Mouse (Mus musculus): ENCODE data around the gene Fgfr1op. TPM values are rescaled to one million over a fixed set of nuclear protein-coding genes. Genes with fewer than 3 reads are reported as not detected.

Fgfr1op gene
- 0.14 and 0.18 TPM in 2 replicates for polyA plus RNA-seq (2012; rRNA removed; ENCODE audit: low replicate concordance)

GRCm38 (mm10) chr17:8164701-8165607 is at the start of gene Fgfr1op:
Gene Fgfr1op, plus strand, starts transcription at chr17:8165501.

GRCm38 (mm10) chr17:8147439-8148316 is 17.6 kb upstream of the Fgfr1op start, which contains the start of the genes Gm49673 and Rnaset2a:
Gene Gm49673, minus strand, starts transcription at chr17:8147788.
Gene Rnaset2a, minus strand, starts transcription at chr17:8148097.

DNA sequence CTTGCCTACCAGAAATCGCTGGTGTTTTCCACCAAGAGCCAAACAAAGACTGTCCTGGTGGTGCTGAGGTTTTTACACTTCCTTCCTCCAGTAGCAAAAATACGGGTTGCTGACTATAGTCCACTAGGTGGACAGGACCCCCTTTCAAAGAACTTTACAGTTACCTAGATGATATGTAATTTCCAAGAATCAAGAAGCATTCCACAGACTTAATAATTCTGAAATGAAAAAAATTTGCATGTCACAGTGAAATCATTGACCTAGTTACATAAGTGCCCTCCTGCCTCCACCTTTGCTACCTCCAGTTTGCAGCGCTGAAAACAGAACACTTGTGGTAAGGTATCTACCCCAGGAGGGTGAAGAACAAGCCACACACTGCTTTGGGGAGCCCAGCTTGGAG is 70.4 kb downstream of the Fgfr1op start, which contains the start of gene Ccr6:
Gene Ccr6 (plus strand): TSS at position 301 of the 400 bp plus-strand sequence.

Other genes with a start within 250 kb of the Fgfr1op start
- 0.16 and 0.60 TPM in 2 replicates for gene Tagap, start 239.5 kb upstream of the Fgfr1op start, polyA plus RNA-seq (2012; rRNA removed; ENCODE audit: low replicate concordance)
- gene Rsph3a, start 219.9 kb upstream of the Fgfr1op start, polyA plus RNA-seq (2012; rRNA removed; ENCODE audit: low replicate concordance): 137 and 179 TPM in 2 replicates
- gene Gm49673, start 17.7 kb upstream of the Fgfr1op start, polyA plus RNA-seq (2012; rRNA removed; ENCODE audit: low replicate concordance): 2.6 and 3.6 TPM in 2 replicates
- gene Rnaset2a, start 17.4 kb upstream of the Fgfr1op start, polyA plus RNA-seq (2012; rRNA removed; ENCODE audit: low replicate concordance): 27.6 and 52.0 TPM in 2 replicates
- 0.35 and 0.68 TPM in 2 replicates for gene Ccr6, start 70.5 kb downstream of the Fgfr1op start, polyA plus RNA-seq (2012; rRNA removed; ENCODE audit: low replicate concordance)
- 30.1 and 51.7 TPM in 2 replicates for gene Mpc1, start 117.4 kb downstream of the Fgfr1op start, polyA plus RNA-seq (2012; rRNA removed; ENCODE audit: low replicate concordance)
- gene Sft2d1, start 145.6 kb downstream of the Fgfr1op start, polyA plus RNA-seq (2012; rRNA removed; ENCODE audit: low replicate concordance): 120 and 179 TPM in 2 replicates
- 0.60 and 1.4 TPM in 2 replicates for gene Prr18, start 172.0 kb downstream of the Fgfr1op start, polyA plus RNA-seq (2012; rRNA removed; ENCODE audit: low replicate concordance)
- not detected in 2 replicates for gene T2, start 190.5 kb downstream of the Fgfr1op start, polyA plus RNA-seq (2012; rRNA removed; ENCODE audit: low replicate concordance)

Data from duodenum, adult 2 months (tissue).